Mouse (Mus musculus) ovary, postnatal 36 days (tissue): ENCODE data around the gene Dvl2.

ENCODE experiments used
- DNase-seq: peaks from one replicate; pipeline ENCODE4 v3.0.0; 2022; ENCODE audit warnings: low spot score, mixed read lengths

Dvl2 gene

DNA sequence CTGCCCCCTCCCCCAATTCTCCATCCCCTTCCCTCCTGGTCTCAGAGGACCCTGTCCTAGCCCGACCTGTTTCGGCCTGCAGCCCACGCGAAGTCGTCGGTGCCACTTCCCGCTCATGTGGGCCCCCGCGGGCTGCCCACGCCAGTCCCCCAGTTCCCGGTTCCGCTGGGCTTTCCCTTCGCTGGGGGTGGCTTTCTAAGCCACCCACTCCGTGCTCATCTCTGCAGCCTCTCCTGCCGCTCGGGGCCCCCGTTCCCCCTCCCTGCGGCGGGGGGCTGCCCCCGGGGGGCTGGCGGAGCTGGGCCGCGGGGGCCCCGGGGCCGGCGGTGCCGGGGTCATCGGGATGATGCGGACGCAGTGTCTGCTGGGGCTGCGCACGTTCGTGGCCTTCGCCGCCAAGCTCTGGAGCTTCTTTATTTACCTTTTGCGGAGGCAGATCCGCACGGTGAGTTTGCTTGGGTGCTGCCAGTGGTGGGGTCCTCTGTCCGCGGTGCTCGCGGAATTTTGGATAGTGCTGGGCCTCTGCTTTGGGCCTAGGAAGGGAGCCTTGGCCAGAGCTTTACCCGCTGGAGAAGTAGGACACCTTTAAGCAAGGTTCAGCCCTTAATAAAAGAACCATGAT is 19.1 kb upstream of the Dvl2 start, which contains the start of gene Ctdnep1:
Ctdnep1 (plus strand) TSS at position 16 of the 622 bp plus-strand sequence.
- peak; percentile 49 for DNase-seq

GRCm38 (mm10) chr11:69982225-69982624 is 18.2 kb upstream of the Dvl2 start, which contains the start of gene Elp5:
Gene Elp5, minus strand, starts transcription at chr11:69982517.
- DNase-seq: no peak

DNA sequence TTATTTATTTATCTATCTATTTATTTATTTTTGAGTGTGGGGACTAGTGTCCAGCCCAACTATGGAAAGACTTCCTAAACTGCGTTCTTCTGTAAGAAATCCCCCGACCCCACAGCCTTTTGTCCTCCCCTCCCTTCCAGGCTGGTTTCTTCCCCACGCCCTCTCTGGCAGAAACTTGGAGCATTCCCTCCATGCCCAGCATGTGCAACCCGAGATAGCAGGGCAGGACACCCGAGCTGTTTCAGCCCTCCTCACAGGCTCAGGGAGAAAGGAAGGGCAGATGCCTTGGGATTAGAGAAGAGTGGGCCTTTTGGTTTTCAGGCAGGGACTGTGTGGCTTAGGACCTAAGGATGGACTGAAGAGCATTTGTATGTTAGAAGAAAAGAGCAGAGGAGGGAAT is 17.5 kb upstream of the Dvl2 start:
- DNase-seq: no peak

GRCm38 (mm10) chr11:69983377-69983776 is 17.0 kb upstream of the Dvl2 start:
- no peak for DNase-seq

DNA sequence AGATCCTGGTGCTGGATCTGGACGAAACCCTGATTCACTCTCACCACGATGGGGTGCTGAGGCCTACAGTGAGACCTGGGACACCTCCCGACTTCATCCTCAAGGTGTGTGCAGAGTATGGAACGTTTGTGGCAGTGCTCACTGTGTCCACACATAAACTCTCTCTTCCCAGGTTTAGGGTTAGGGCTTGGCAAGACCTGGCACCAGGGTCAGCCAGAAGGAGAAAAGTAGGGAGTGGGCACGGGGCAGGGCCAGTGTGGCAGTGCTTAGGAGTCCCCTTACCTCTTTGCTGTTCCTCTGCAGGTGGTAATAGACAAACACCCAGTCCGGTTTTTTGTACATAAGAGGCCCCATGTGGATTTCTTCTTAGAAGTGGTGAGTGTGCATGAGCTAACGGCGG is 16.0 kb upstream of the Dvl2 start:
- DNase-seq: no peak

DNA sequence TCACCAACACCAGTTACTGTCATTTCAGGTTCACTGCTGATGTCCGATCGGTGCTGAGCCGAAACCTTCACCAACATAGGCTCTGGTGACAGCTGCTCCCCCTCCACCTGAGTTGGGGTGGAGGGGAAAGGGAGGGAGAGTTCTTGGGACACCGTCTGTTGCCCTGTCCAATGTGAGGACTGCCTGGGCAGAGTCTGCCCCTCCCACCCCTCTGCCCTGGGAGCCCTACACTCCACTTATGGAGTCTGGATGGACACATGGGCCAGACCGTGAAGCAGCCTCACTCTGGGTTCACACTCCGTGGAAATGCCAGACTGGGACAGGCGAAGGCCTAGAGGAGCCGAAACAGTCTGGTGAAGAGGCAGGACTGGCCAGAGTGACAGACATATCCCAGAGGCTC is 10.4 kb upstream of the Dvl2 start:
- DNase-seq: no peak

DNA sequence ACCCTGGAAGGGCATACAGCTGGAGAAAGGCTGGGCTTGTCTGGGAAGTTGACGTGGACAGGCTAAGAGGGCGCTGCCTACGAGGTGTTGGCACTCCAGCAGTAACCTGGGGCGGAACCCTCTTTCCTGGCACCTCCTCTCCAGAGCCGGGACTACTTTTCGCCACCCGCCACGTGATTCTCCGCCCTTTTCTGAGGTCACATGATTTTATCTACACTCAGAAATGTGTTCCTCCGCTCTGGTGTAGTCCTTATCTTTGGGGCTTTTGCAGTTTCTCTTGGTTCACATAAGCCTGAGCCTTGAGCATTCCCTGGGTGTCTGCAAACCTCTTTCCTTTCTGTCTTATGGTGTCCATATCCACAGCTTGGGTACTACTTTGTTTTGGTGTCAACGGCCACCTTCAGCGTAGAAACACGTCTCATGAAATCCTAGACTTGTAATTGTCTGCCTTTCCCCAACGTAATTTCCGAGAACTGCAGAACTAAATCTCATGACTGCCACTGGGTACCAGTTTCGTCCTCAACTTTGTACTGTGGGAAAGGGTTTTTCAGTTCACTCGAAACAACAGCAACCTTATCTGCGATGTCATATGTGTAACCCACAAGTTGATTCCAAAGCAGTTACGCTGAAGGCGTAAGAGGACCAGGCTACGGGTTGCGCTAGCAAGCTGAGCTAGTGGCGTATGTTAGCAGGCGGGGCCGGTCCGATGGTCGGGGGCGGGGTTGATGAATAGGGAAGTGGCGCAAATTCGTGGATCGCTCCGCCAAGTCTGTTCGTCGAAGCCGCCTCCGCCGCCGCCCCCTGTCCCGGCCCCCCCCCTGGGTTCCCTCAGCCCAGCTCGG is 9.3 kb upstream of the Dvl2 start, which contains the start of gene Gabarap:
Gabarap (plus strand) TSS at position 294 of the 842 bp plus-strand sequence.
- peak; percentile 94 for DNase-seq

- no peak for DNase-seq
Observed at GRCm38 (mm10) chr11:69991711-69992110, 8.7 kb upstream of the Dvl2 start.

DNA sequence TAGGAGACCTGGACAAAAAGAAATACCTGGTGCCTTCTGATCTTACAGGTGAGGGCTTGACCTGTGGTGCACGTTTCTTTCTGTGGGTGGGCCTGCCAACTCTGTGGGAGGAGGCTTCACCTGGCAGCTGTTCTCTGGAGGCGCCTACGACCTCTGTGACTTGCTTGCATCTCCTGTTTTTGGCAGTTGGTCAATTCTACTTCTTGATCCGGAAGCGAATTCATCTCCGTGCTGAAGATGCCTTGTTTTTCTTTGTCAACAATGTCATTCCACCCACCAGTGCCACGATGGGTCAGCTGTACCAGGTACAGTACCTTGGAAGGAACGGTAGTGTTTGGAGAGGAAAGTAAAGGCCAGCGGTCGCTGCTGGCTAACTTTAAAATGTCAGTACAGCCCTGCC is 8.0 kb upstream of the Dvl2 start:
- DNase-seq: no peak

DNA sequence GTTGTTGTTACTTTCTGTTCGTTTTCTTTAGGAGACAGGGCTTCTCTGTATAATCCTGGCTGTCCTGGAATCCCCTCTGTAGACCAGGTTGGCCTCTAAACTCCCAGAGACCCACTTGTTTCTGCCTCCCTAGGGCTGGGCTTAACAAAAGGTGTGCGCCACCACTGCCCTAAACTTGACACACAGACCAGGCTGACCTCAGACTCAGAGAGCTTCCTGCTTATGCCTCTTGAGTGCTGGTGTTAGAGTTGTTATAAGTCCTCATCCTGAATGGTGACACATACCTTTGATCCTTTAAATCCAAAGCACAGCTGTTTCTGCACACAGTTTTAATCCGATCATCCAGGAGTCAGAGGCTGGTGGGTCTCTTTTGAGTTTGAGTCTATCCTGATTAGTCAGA is 7.5 kb upstream of the Dvl2 start:
- DNase-seq: no peak

DNA sequence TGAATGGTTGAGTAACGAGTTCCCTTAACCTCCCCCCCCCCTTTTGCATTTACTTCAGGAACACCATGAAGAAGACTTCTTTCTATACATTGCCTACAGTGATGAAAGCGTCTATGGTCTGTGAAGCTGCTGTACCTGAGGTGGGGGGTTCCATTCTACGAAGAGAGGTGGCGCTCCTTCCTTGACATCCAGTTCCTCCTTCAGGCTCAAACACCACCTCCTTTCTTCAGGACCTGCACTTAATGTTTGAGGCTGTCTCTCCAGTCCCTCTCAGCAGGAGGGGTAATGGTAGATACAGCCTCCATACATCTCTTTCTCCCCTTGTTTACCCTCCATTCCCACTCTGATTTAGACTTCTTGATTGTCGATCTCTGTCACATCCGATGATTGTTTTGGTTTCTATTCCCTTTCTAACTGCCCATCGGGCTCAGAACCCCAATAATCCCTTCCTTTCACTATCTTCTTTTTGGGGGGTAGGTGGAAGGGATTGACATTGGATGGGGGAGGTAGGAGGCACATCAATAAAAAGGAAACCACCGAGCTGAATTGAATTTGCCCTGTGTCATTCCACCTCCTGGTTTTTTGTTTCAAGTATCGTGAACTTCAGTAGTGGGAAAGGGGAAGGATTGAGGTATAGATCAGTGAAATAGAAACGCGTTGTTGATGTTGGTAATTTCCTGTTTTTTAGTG is 5.8 kb upstream of the Dvl2 start:
- DNase-seq: no peak

DNA sequence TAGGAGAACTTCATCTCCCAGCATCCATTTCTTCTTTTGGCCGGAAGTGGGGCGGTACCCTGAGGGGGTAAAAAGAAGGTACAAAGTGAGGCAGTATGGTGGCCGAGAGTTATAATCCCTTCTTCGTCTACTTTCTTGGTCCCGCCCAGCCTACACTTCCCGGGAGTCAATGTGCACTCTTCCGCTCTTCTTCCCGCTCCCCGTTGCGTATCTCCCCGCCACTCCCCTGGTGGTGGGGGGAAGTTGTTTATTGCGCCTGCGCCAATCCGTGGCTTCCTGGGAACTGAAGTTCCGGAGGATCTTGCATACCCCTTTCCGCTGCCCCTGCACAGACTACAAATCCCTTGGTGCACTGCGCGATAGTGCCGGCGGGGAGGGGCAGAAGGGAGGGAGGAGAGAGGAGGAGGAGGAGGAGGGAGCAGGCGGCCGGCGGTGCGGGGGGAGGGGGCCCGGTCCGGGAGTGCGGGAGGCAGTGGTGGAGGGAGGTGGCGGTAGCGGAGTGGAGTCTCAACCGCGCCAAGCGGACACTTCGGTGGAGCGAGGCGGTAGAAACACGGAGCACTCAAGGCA is 4.9 kb upstream of the Dvl2 start, which contains the start of gene Phf23:
Phf23 (plus strand) TSS at position 387 of the 570 bp plus-strand sequence.
- DNase-seq: peak; percentile 96

DNA sequence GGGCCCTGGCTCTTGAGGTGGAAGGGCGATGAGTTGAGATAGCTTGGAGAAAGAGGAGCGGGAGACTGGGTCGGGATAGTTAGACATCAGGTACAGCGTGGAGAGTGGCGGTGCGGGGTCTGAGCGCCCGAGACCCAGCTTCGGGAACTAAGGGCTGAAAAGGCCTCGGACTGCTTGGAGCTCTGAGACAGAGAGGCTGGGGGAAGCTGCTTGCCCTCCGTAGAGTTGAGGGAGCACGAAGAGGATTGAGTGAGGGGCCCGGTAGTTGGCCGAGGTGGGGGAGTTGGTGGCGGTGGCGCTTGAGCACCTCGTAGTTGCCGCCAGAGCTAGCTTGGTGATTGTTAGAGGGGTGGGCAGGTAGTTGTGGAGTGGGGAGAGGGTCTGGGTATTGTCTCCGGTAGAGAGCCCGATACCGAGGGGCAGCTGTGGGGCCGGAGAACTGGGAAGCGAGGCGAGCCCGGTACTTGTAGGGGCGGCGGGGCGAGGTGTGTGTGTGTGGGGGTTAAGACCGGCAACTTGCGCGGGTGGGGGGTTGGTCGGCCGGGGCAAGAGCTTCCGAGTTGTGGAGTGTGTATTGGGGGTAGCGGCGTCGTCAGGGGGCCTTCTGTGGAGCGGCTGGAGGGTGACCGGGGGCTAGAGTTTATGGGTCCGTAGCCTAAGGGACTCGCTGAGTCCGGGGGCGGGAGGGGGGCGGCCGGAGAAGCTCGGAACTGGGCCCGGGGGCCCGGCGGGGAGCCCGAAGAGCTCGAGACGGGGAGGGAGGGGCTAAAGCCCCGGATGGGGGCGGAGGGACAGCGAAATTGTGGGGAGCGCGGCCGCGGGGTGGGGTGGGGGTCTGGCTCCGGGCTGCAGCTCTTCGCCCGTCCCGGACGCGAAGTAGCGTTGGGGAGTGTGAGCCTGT is 4.0 kb upstream of the Dvl2 start:
- peak; percentile 58 for DNase-seq

- peak; percentile 93 for DNase-seq
Observed at GRCm38 (mm10) chr11:69997070-69997509, 3.3 kb upstream of the Dvl2 start.

- no peak for DNase-seq
Observed at GRCm38 (mm10) chr11:69998567-69999491, 1.6 kb upstream of the Dvl2 start.

- DNase-seq: no peak
Observed at GRCm38 (mm10) chr11:69999666-70000065, 729 bp upstream of the Dvl2 start.

- DNase-seq: no peak
Observed at GRCm38 (mm10) chr11:70001159-70001558, 764 bp downstream of the Dvl2 start.

GRCm38 (mm10) chr11:70001865-70002264 is 1.5 kb downstream of the Dvl2 start:
- no peak for DNase-seq

DNA sequence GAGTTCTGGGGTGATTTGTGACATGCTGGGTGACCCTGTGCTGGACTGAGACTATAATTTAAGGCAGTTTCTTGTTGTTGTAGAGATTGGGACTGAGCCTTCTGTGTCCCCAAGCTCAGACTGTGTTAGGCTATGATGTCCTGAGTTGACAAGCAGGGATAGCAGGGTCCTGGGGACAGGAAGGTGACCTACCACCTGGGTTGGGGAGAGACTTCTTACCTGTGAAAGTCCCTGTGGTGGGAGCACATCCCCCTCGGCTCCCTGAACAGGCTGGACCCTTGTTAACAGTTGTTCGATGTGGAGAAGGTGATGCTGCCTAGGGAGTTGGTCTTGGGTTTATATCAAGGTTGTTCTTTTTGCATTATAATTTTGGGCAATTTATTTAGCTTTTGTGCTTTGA is 2.1 kb downstream of the Dvl2 start:
- no peak for DNase-seq

GRCm38 (mm10) chr11:70005521-70005920 is 5.1 kb downstream of the Dvl2 start:
- no peak for DNase-seq
